Mouse (Mus musculus) embryo, embryonic 10 days (tissue): ENCODE data around the gene Gm11568.
"Not testable (repeated sequence)": the region's sequence is repeated elsewhere in the genome, so short reads cannot be mapped to it uniquely, and the experiment has no call there.

Experiments used
- DNase-seq: peaks from one replicate; pipeline ENCODE4 v3.0.0-alpha.2; 2015; ENCODE audit warnings: low spot score

Gene Gm11568

GRCm38 (mm10) chr11:99857617-99858016, at the start of gene Gm11568:
Gene Gm11568, plus strand, starts transcription at chr11:99857917.
- no peak for DNase-seq

- not testable (repeated sequence) for DNase-seq
Measured at GRCm38 (mm10) chr11:99809792-99810191, 47.9 kb upstream of the Gm11568 start, which contains the start of gene Krtap4-13. Gene Krtap4-13, minus strand, starts transcription at chr11:99809892.

GRCm38 (mm10) chr11:99815566-99815965, 42.2 kb upstream of the Gm11568 start, which contains the start of gene Gm11564:
Gene Gm11564, minus strand, starts transcription at chr11:99815666.
- not testable (repeated sequence) for DNase-seq

- no peak for DNase-seq
Measured at GRCm38 (mm10) chr11:99837966-99838365, 19.8 kb upstream of the Gm11568 start, which contains the start of gene 2300003K06Rik. Gene 2300003K06Rik, minus strand, starts transcription at chr11:99838066.

GRCm38 (mm10) chr11:99842185-99842584, 15.5 kb upstream of the Gm11568 start:
- no peak for DNase-seq

- no peak for DNase-seq
Measured at GRCm38 (mm10) chr11:99846746-99847145, 11.0 kb upstream of the Gm11568 start.

- no peak for DNase-seq
Measured at GRCm38 (mm10) chr11:99851508-99851907, 6.2 kb upstream of the Gm11568 start, which contains the start of gene Krtap4-16. Gene Krtap4-16, minus strand, starts transcription at chr11:99851608.

GRCm38 (mm10) chr11:99854121-99854520, 3.6 kb upstream of the Gm11568 start:
- peak; percentile 50 for DNase-seq

GRCm38 (mm10) chr11:99858761-99859160, 1.0 kb downstream of the Gm11568 start:
- DNase-seq: no peak

GRCm38 (mm10) chr11:99864176-99864575, 6.5 kb downstream of the Gm11568 start, which contains the start of gene Gm11559:
Gene Gm11559, plus strand, starts transcription at chr11:99864476.
- not testable (repeated sequence) for DNase-seq

GRCm38 (mm10) chr11:99873089-99873488, 15.4 kb downstream of the Gm11568 start, which contains the start of gene Krtap9-1:
Gene Krtap9-1, plus strand, starts transcription at chr11:99873389.
- not testable (repeated sequence) for DNase-seq

GRCm38 (mm10) chr11:99878887-99879286, 21.2 kb downstream of the Gm11568 start, which contains the start of gene Gm11567:
Gene Gm11567, plus strand, starts transcription at chr11:99879187.
- not testable (repeated sequence) for DNase-seq

GRCm38 (mm10) chr11:99907620-99908019, 49.9 kb downstream of the Gm11568 start, which contains the start of gene Krtap31-1:
Gene Krtap31-1, plus strand, starts transcription at chr11:99907920.
- no peak for DNase-seq
